Mouse (Mus musculus): ENCODE data around the gene Gmppb. TPM values are rescaled to one million over a fixed set of nuclear protein-coding genes. Genes with fewer than 3 reads are reported as not detected.

The Gmppb gene
- polyA plus RNA-seq, 1 experiment from 2014 or later = 49.3 TPM

GRCm38 (mm10) chr9:108023216-108023615, 25.8 kb upstream of the Gmppb start:
- no peaks in the 10 kb centered on the region for H3K9me3 ChIP-seq (replicated peaks; ENCODE audit: control insufficient read depth, low read length)
- no peak overlapping the region for H3K9ac ChIP-seq (ENCODE audit: low read length)
- 86% methylated on average over 3 of the region's 3 CpGs for WGBS
- H3K27me3 ChIP-seq (ENCODE audit: control insufficient read depth, insufficient read depth, low read length) = no peaks in the 10 kb centered on the region
- no peak overlapping the region for H3K4me3 ChIP-seq (replicated peaks; ENCODE audit: low read length)
- H3K4me2 ChIP-seq (ENCODE audit: low read depth, low read length) = no peak overlapping the region
- ATAC-seq (ENCODE audit: insufficient read depth, low FRiP score) = no peak
- peaks cover 19% of the 10 kb centered on the region for H3K36me3 ChIP-seq (ENCODE audit: control insufficient read depth, insufficient read depth, low read length)
- H3K27ac ChIP-seq (ENCODE audit: low read length) = no peak overlapping the region
- peaks cover 3% of the 10 kb centered on the region; the same call in 1 of the 2 replicates for H3K4me1 ChIP-seq (ENCODE audit: control insufficient read depth, insufficient read depth, low read length)

- Histone ChIP-seq H3K4me1 (ENCODE audit: control insufficient read depth, insufficient read depth, low read length) (peaks cover 3% of the 10 kb centered on the region; the same call in 1 of the 2 replicates), H3K36me3 (ENCODE audit: control insufficient read depth, insufficient read depth, low read length) (peaks cover 19% of the 10 kb centered on the region), H3K4me3 (replicated peaks; ENCODE audit: low read length) (no peak overlapping the region), H3K9me3 (replicated peaks; ENCODE audit: control insufficient read depth, low read length) (no peaks in the 10 kb centered on the region), H3K9ac (ENCODE audit: low read length) (no peak overlapping the region), H3K27me3 (ENCODE audit: control insufficient read depth, insufficient read depth, low read length) (no peaks in the 10 kb centered on the region), H3K4me2 (ENCODE audit: low read depth, low read length) (no peak overlapping the region), H3K27ac (ENCODE audit: low read length) (no peak overlapping the region)
- ATAC-seq (ENCODE audit: insufficient read depth, low FRiP score) = no peak
- WGBS = 87% methylated on average over 3 of the region's 3 CpGs
Observed at GRCm38 (mm10) chr9:108026584-108026983, 22.5 kb upstream of the Gmppb start.

GRCm38 (mm10) chr9:108027867-108028266, 21.2 kb upstream of the Gmppb start:
- Histone ChIP-seq H3K27me3 (ENCODE audit: control insufficient read depth, insufficient read depth, low read length) (no peaks in the 10 kb centered on the region), H3K36me3 (ENCODE audit: control insufficient read depth, insufficient read depth, low read length) (peaks cover 27% of the 10 kb centered on the region), H3K4me1 (ENCODE audit: control insufficient read depth, insufficient read depth, low read length) (no peaks in the 10 kb centered on the region), H3K9me3 (replicated peaks; ENCODE audit: control insufficient read depth, low read length) (no peaks in the 10 kb centered on the region), H3K27ac (ENCODE audit: low read length) (no peak overlapping the region), H3K9ac (ENCODE audit: low read length) (no peak overlapping the region), H3K4me3 (replicated peaks; ENCODE audit: low read length) (no peak overlapping the region), H3K4me2 (ENCODE audit: low read depth, low read length) (no peak overlapping the region)
- ATAC-seq (ENCODE audit: insufficient read depth, low FRiP score) = no peak
- 95% methylated on average over 3 of the region's 3 CpGs for WGBS

- no peak for ATAC-seq (ENCODE audit: insufficient read depth, low FRiP score)
- H3K36me3 ChIP-seq (ENCODE audit: control insufficient read depth, insufficient read depth, low read length) = peaks cover 18% of the 10 kb centered on the region
Observed at GRCm38 (mm10) chr9:108032126-108032525, 16.9 kb upstream of the Gmppb start.

GRCm38 (mm10) chr9:108035331-108036156, 13.5 kb upstream of the Gmppb start:
- Histone ChIP-seq H3K9ac (ENCODE audit: low read length) (no peak overlapping the region), H3K4me2 (ENCODE audit: low read depth, low read length) (no peak overlapping the region), H3K27me3 (ENCODE audit: control insufficient read depth, insufficient read depth, low read length) (no peaks in the 10 kb centered on the region), H3K4me3 (replicated peaks; ENCODE audit: low read length) (no peak overlapping the region), H3K36me3 (ENCODE audit: control insufficient read depth, insufficient read depth, low read length) (peaks cover 10% of the 10 kb centered on the region), H3K4me1 (ENCODE audit: control insufficient read depth, insufficient read depth, low read length) (no peaks in the 10 kb centered on the region), H3K9me3 (replicated peaks; ENCODE audit: control insufficient read depth, low read length) (no peaks in the 10 kb centered on the region), H3K27ac (ENCODE audit: low read length) (peak overlapping the region; percentile 37; the same call in 1 of the 2 replicates)
- 93% methylated on average over 2 of the region's 2 CpGs for WGBS
- peak; percentile 50; the same call in 1 of the 2 replicates for ATAC-seq (ENCODE audit: insufficient read depth, low FRiP score)

More at GRCm38 (mm10) chr9:108032126-108032525, 16.9 kb upstream of the Gmppb start:
- Histone ChIP-seq H3K27me3 (ENCODE audit: control insufficient read depth, insufficient read depth, low read length) (no peaks in the 10 kb centered on the region), H3K4me2 (ENCODE audit: low read depth, low read length) (no peak overlapping the region), H3K9ac (ENCODE audit: low read length) (no peak overlapping the region), H3K4me1 (ENCODE audit: control insufficient read depth, insufficient read depth, low read length) (no peaks in the 10 kb centered on the region), H3K4me3 (replicated peaks; ENCODE audit: low read length) (no peak overlapping the region), H3K9me3 (replicated peaks; ENCODE audit: control insufficient read depth, low read length) (no peaks in the 10 kb centered on the region), H3K27ac (ENCODE audit: low read length) (no peak overlapping the region)
- WGBS = 94% methylated on average over 5 of the region's 5 CpGs

GRCm38 (mm10) chr9:108044751-108045492, 4.1 kb upstream of the Gmppb start:
- WGBS = 94% methylated on average over 8 of the region's 8 CpGs

GRCm38 (mm10) chr9:108046582-108046981, 2.5 kb upstream of the Gmppb start:
- no peak overlapping the region for H3K4me2 ChIP-seq (ENCODE audit: low read depth, low read length)
- WGBS = 91% methylated on average over 4 of the region's 4 CpGs
- peaks cover 30% of the 10 kb centered on the region for H3K36me3 ChIP-seq (ENCODE audit: control insufficient read depth, insufficient read depth, low read length)
- H3K27ac ChIP-seq (ENCODE audit: low read length) = no peak overlapping the region
- no peak for ATAC-seq (ENCODE audit: insufficient read depth, low FRiP score)
- H3K27me3 ChIP-seq (ENCODE audit: control insufficient read depth, insufficient read depth, low read length) = no peaks in the 10 kb centered on the region
- no peaks in the 10 kb centered on the region for H3K9me3 ChIP-seq (replicated peaks; ENCODE audit: control insufficient read depth, low read length)
- H3K4me1 ChIP-seq (ENCODE audit: control insufficient read depth, insufficient read depth, low read length) = peaks cover 19% of the 10 kb centered on the region
- no peak overlapping the region for H3K4me3 ChIP-seq (replicated peaks; ENCODE audit: low read length)
- no peak overlapping the region for H3K9ac ChIP-seq (ENCODE audit: low read length)

More at GRCm38 (mm10) chr9:108044751-108045492, 4.1 kb upstream of the Gmppb start:
- no peak for ATAC-seq (ENCODE audit: insufficient read depth, low FRiP score)
- Histone ChIP-seq H3K9me3 (replicated peaks; ENCODE audit: control insufficient read depth, low read length) (no peaks in the 10 kb centered on the region), H3K4me1 (ENCODE audit: control insufficient read depth, insufficient read depth, low read length) (peaks cover 14% of the 10 kb centered on the region), H3K36me3 (ENCODE audit: control insufficient read depth, insufficient read depth, low read length) (peaks cover 28% of the 10 kb centered on the region), H3K4me2 (ENCODE audit: low read depth, low read length) (no peak overlapping the region), H3K27ac (ENCODE audit: low read length) (no peak overlapping the region), H3K9ac (ENCODE audit: low read length) (no peak overlapping the region), H3K27me3 (ENCODE audit: control insufficient read depth, insufficient read depth, low read length) (no peaks in the 10 kb centered on the region), H3K4me3 (replicated peaks; ENCODE audit: low read length) (no peak overlapping the region)

GRCm38 (mm10) chr9:108047601-108048565, 1.2 kb upstream of the Gmppb start:
- peak overlapping the region; percentile 91 for H3K4me3 ChIP-seq (replicated peaks; ENCODE audit: low read length)
- H3K4me1 ChIP-seq (ENCODE audit: control insufficient read depth, insufficient read depth, low read length) = peaks cover 25% of the 10 kb centered on the region
- no peaks in the 10 kb centered on the region for H3K9me3 ChIP-seq (replicated peaks; ENCODE audit: control insufficient read depth, low read length)
- no peak for ATAC-seq (ENCODE audit: insufficient read depth, low FRiP score)
- H3K4me2 ChIP-seq (ENCODE audit: low read depth, low read length) = peak overlapping the region; percentile 80
- H3K27me3 ChIP-seq (ENCODE audit: control insufficient read depth, insufficient read depth, low read length) = no peaks in the 10 kb centered on the region
- H3K27ac ChIP-seq (ENCODE audit: low read length) = peak overlapping the region; percentile 86
- peak overlapping the region; percentile 73 for H3K9ac ChIP-seq (ENCODE audit: low read length)
- peaks cover 29% of the 10 kb centered on the region for H3K36me3 ChIP-seq (ENCODE audit: control insufficient read depth, insufficient read depth, low read length)
- WGBS = 42% methylated on average over 17 of the region's 17 CpGs
